Mouse (Mus musculus) bone marrow, adult 2 months (tissue): Measurements from ENCODE around the gene 2210010C04Rik. TPM values are rescaled to one million over a fixed set of nuclear protein-coding genes. Genes with fewer than 3 reads are reported as not detected.

ENCODE experiments used
- H3K27ac ChIP-seq: fragments of 200-500 bp; 2 replicates; pipeline ENCODE4 v1.5.1; 2012; ENCODE audit warnings: low read depth, mild to moderate bottlenecking, control low read depth, inconsistent platforms, low read length; ENCODE audit not compliant: control insufficient read depth, poor library complexity, insufficient read depth
- H3K4me1 ChIP-seq: fragments of 200-500 bp; 2 replicates; pipeline ENCODE4 v1.6.1; 2011; ENCODE audit warnings: low read length; ENCODE audit not compliant: control insufficient read depth, insufficient read depth
- H3K4me3 ChIP-seq: fragments of 200-500 bp; replicated peaks from 2 replicates; pipeline ENCODE3; 2011; ENCODE audit warnings: mild to moderate bottlenecking, low read depth, low read length, control low read depth; ENCODE audit not compliant: control insufficient read depth
- CTCF ChIP-seq: fragments of 200-500 bp; IDR thresholded peaks from 2 replicates; pipeline ENCODE4 v1.5.1; 2011; ENCODE audit warnings: low read length, control low read depth; ENCODE audit not compliant: control insufficient read depth, insufficient read depth
- POLR2A ChIP-seq: fragments of 200-500 bp; IDR thresholded peaks from 2 replicates; pipeline ENCODE4 v1.6.1; 2011; ENCODE audit warnings: low read depth, mild to moderate bottlenecking, control low read depth, low read length, borderline replicate concordance; ENCODE audit not compliant: control insufficient read depth
- WGBS: fragments of 180-500 bp; shearing (Covaris S2); methylation state at CpG from one replicate; pipeline ENCODE4 v1.1.7; 2018; 5-methylcytosine and 5-hydroxymethylcytosine counted together
- polyA plus RNA-seq: library from polyadenylated mRNA; stranded (reverse); fragments of >200 nt; gene quantifications from 2 replicates; pipeline ENCODE4 v1.2.4, GENCODE M21; 2011; ENCODE audit warnings: low replicate concordance; ENCODE audit not compliant: missing spikeins, insufficient read depth, insufficient read length

The 2210010C04Rik gene
- polyA plus RNA-seq, 1 experiment = not detected

DNA sequence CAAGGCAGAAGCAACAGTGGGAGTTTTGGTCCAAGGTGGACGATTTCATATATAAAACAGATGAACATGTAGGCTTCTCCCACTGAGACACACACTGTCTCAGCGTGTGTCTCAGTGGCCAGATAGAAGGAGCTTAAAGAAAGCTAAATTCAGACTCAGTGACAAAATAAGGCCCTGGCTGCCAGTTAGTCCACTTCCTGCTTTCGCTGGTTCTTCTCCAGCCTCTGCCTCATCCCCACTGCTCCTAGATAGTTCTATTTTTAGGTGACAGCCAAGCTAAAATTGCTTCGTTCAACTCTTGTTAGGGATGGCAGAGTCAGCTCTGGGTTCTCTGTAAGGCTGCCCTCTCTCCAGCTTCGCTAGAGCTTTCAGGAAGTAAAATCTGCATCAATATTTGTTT, 22.3 kb upstream of the 2210010C04Rik start:
- 27% methylated on average over 5 of the region's 5 CpGs for WGBS
- Histone ChIP-seq H3K4me3 (no peak overlapping the region), H3K27ac (no peak overlapping the region), H3K4me1 (no peaks in the 10 kb centered on the region; the same call in 1 of the 2 replicates)
- TF ChIP-seq POLR2A = no peak
- TF ChIP-seq CTCF = no peak

DNA sequence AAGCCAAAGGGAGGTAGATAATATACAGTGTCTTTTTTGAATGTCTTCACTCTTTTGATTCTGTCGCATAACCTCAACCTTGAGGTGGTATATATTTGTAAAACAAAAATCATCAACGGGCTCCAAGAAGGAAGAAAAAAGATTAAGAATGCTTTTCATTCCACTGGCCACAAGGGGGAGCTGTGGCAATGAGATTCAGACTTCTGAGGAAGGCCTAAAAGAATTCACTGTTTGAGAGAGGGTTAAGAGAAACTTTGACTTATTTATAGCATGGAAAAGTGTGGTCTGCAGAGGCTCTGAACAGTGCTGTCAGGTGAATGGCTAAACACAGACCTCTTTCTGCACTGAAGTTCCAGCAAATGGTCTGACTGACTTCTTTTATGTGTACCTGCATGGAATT, 20.3 kb upstream of the 2210010C04Rik start:
- Histone ChIP-seq H3K27ac (no peak overlapping the region), H3K4me3 (no peak overlapping the region), H3K4me1 (no peaks in the 10 kb centered on the region; the same call in 1 of the 2 replicates)
- TF ChIP-seq POLR2A = no peak
- 0 out of 2 replicates have a peak, but pooled peaks have one; percentile 34 for TF ChIP-seq CTCF
- 2% methylated on average over 2 of the region's 2 CpGs for WGBS

DNA sequence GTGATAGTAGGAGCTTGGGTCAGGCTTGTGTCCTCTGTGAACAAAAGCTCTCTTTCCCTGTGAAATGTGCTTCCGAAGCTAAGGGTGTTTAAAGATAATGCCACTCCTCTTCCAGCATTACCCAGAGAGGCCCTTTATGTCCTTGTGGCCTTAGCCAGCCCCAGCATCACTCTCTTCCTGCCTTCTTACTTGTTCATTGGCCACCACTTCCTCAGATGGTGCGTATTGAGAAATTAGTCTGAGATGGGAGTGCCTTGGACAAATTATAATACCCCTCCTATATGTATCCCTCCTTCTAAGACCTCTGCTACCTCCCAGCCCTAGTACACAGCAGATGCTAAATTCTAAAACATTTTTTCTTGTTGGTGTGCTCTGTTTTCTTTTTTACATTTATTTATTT, 19.1 kb upstream of the 2210010C04Rik start:
- H3K27ac ChIP-seq = no peak overlapping the region
- TF ChIP-seq CTCF (no peak), POLR2A (no peak)
- no peaks in the 10 kb centered on the region; the same call in 1 of the 2 replicates for H3K4me1 ChIP-seq
- WGBS = 71% methylated on average over 2 of the region's 2 CpGs
- H3K4me3 ChIP-seq = no peak overlapping the region

DNA sequence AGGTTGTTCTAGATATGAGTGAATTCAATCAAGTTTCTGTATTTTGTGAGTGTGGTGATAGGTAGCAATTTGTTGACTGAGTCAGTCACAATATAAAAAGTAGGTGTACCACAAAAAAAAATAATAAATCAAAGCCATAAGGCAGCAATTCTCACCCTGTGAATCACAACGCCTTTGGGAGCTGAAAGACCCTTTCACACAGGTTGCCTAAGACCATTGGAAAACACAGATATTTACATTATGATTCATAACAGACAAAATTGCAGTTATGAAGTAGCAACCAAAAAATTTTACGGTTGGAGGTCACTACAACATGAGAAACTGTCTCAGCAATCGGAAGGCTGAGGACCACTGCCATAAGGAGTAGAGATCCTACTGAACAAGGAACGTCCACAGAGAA, 16.5 kb upstream of the 2210010C04Rik start:
- TF ChIP-seq POLR2A (no peak), CTCF (no peak)
- 82% methylated on average over 4 of the region's 4 CpGs for WGBS
- Histone ChIP-seq H3K27ac (no peak overlapping the region), H3K4me3 (no peak overlapping the region), H3K4me1 (no peaks in the 10 kb centered on the region; the same call in 1 of the 2 replicates)

DNA sequence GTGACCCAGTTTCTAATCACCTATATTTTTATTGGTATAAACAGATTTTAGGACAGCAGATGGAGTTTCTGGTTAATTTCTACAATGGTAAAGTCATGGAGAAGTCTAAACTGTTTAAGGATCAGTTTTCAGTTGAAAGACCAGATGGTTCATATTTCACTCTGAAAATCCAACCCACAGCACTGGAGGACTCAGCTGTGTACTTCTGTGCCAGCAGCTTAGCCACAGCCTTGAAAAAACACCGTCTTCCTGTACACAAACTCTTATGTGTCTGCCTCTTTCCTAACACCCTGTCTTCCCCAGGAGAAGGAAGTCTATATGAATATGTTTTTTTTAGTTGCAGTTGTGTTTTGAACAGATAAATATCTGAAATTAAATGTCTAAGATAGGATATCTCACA, 13.3 kb upstream of the 2210010C04Rik start:
- Histone ChIP-seq H3K27ac (no peak overlapping the region), H3K4me1 (no peaks in the 10 kb centered on the region; the same call in 1 of the 2 replicates), H3K4me3 (no peak overlapping the region)
- no peak for TF ChIP-seq POLR2A
- no peak for TF ChIP-seq CTCF
- WGBS = 9% methylated on average over 1 of the region's 1 CpGs

- 76% methylated on average over 1 of the region's 1 CpGs for WGBS
- Histone ChIP-seq H3K4me3 (no peak overlapping the region), H3K27ac (no peak overlapping the region), H3K4me1 (no peaks in the 10 kb centered on the region; the same call in 1 of the 2 replicates)
- TF ChIP-seq CTCF (no peak), POLR2A (no peak)
Measured at GRCm38 (mm10) chr6:41047961-41048360, 12.7 kb upstream of the 2210010C04Rik start.

DNA sequence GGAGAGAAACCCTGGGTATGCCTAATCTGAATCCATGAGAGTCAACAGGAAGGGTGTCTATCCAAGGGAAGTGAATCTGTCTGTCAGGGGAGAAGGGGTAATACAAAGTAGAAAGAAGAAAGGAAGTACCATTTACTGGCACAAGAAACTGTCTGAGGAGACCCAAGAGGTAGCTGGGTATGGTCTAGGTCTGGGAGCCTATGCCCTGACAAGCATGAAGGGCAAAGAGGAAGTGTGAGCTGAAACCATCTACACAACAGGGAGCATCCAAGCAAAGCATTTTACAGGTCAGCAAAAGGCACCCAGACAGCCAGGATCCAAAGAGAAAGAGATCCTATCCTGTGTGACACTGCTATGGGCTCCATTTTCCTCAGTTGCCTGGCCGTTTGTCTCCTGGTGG, 11.9 kb upstream of the 2210010C04Rik start:
- no peak overlapping the region for H3K27ac ChIP-seq
- H3K4me1 ChIP-seq = no peaks in the 10 kb centered on the region; the same call in 1 of the 2 replicates
- WGBS = 69% methylated on average over 1 of the region's 1 CpGs
- H3K4me3 ChIP-seq = no peak overlapping the region
- TF ChIP-seq CTCF (no peak), POLR2A (no peak)

DNA sequence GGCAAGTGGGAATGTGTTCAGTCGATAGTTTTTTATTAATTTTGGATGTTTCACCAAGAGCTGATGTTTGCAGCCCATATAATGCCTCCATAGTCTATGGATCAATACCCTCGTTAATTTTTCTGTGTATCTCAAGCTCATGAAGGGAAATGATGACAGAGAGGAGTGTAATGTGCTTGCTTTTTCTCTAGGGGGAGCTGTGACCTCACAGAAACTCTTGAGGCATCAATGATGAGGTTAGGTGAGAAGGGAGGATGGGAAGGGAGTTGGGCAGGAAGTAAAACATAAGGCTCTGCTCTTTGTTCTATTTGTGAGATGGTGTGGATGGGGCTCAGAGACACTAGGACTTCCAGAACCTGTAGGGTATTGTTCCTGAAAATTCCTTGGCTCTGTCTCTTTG, 11.2 kb upstream of the 2210010C04Rik start:
- 52% methylated on average over 2 of the region's 2 CpGs for WGBS
- no peak overlapping the region for H3K4me3 ChIP-seq
- H3K27ac ChIP-seq = no peak overlapping the region
- TF ChIP-seq CTCF (0 out of 2 replicates have a peak, but pooled peaks have one; percentile 7), POLR2A (no peak)
- no peaks in the 10 kb centered on the region; the same call in 1 of the 2 replicates for H3K4me1 ChIP-seq

DNA sequence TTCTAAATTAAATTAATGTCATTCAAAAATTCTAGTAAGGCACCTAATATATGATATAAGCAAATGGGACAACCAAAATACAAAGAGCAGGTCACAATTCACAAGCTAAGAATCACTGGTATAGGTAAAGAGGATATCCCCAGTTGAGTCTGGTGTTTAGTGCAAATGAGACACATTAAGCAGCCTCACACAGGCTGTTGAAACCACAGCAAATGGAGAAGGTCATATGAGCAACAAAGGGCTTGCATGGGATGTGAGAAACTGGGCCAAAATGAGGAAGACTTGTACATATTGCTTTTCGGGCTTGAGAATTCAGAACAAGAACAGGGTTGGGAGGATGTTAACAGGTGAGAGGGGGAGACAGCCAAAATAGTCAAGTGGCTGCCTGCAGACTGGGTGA, 9.4 kb upstream of the 2210010C04Rik start:
- WGBS = 15% methylated on average over 1 of the region's 1 CpGs
- Histone ChIP-seq H3K27ac (no peak overlapping the region), H3K4me1 (no peaks in the 10 kb centered on the region; the same call in 1 of the 2 replicates), H3K4me3 (no peak overlapping the region)
- no peak for TF ChIP-seq POLR2A
- TF ChIP-seq CTCF = no peak
